Mouse (Mus musculus) liver, adult 2 months (tissue): ENCODE data around the gene 2510002D24Rik.

Experiments
- CTCF ChIP-seq: fragments of 200-500 bp; IDR thresholded peaks from 2 replicates; pipeline ENCODE4 v1.5.1; 2011; ENCODE audit warnings: low read depth, low read length, control low read depth
- POLR2A ChIP-seq: fragments of 200-500 bp; IDR thresholded peaks from 2 replicates; pipeline ENCODE4 v1.6.1; 2011; ENCODE audit warnings: low read length, control low read depth; ENCODE audit not compliant: insufficient read depth; ENCODE audit errors: extremely low read depth

DNA sequence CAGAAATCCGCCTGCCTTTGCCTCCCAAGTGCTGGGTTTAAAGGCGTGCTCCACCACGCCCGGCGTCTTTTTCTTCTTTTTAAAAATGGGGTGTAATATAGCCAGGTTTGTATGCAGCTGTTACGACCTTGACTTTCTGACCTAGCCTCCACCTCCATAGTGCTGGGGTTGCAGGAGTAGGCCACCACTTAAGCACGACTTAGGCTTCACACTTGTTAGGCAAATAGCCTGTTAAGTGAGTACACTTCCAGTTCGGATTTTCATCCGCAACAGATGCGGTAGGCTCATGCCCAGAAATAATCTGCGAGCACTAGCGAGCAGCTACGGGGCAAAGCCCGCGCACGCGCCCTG, 39.7 kb downstream of the 2510002D24Rik start:
- TF ChIP-seq CTCF (no peak), POLR2A (no peak)
